Mouse (Mus musculus): ENCODE data around the gene Fgfr1op2. TPM values are rescaled to one million over a fixed set of nuclear protein-coding genes. Genes with fewer than 3 reads are reported as not detected.
A peak's percentile ranks its signal among the peaks of the same experiment; 100 is the strongest.
"Not testable (repeated sequence)": the region's sequence is repeated elsewhere in the genome, so short reads cannot be mapped to it uniquely, and the experiment has no call there.

Gene Fgfr1op2
- polyA plus RNA-seq, 1 experiment from 2014 or later, result 37.9 TPM

DNA sequence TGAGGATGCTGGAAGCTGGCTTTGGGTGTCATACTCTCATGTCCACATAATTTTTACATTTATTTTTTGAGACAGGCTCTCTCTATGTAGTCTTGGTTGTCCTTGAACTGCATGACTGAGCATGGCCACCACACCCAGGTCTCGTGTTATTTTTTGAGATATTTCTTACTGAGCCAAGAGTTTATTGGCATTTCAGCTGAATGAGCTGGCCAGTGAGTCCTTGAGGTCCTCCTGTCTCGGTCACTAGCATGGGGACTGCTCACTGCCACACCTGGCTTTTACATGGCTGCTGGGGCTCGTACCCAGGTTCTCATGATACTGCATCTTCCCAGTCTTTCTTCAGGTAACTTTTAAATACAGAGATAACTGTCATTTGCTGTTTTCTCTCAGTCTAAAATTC is 36.6 kb upstream of the Fgfr1op2 start:
- H3K4me1 ChIP-seq (ENCODE audit: control insufficient read depth, insufficient read depth, low read length), result no peaks in the 10 kb centered on the region
- H3K4me3 ChIP-seq (ENCODE audit: low read depth, low read length), result no peak overlapping the region
- no peaks in the 10 kb centered on the region for H3K27me3 ChIP-seq (ENCODE audit: control insufficient read depth, insufficient read depth, low read depth, low read length)
- H3K9ac ChIP-seq (ENCODE audit: low read depth, low read length), result no peak overlapping the region
- H3K9me3 ChIP-seq (replicated peaks; ENCODE audit: control insufficient read depth, low read length, poor library complexity, severe bottlenecking), result no peaks in the 10 kb centered on the region
- H3K4me2 ChIP-seq (ENCODE audit: low read length), result no peak overlapping the region
- H3K36me3 ChIP-seq (ENCODE audit: control insufficient read depth, insufficient read depth, low read length), result no peaks in the 10 kb centered on the region
- no peak overlapping the region for H3K27ac ChIP-seq (ENCODE audit: low read length)
- 79% methylated on average over 3 of the region's 3 CpGs for WGBS
- ATAC-seq, result no peak

DNA sequence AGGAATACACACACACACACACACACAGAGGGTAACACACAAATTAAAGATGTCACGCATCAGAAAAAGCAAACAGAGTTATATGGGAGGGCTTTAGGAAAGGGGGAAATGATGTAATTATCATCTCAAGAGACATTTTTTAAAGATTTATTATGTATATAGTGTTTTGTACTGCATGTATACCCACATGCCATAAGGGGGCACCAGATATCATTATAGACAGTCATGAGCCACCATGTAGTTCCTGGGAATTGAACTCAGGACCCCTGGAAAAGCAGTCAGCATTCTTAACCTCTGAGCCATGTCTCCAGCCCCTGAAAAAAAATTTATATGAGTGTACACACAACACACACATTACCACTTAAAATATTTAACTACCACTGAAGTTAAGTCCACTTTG is 32.4 kb upstream of the Fgfr1op2 start:
- Histone ChIP-seq H3K9ac (ENCODE audit: low read depth, low read length) (no peak overlapping the region), H3K27me3 (ENCODE audit: control insufficient read depth, insufficient read depth, low read depth, low read length) (no peaks in the 10 kb centered on the region), H3K4me2 (ENCODE audit: low read length) (no peak overlapping the region), H3K4me1 (ENCODE audit: control insufficient read depth, insufficient read depth, low read length) (no peaks in the 10 kb centered on the region), H3K36me3 (ENCODE audit: control insufficient read depth, insufficient read depth, low read length) (peaks cover 13% of the 10 kb centered on the region), H3K27ac (ENCODE audit: low read length) (no peak overlapping the region), H3K4me3 (ENCODE audit: low read depth, low read length) (no peak overlapping the region), H3K9me3 (replicated peaks; ENCODE audit: control insufficient read depth, low read length, poor library complexity, severe bottlenecking) (no peaks in the 10 kb centered on the region)
- no peak for ATAC-seq
- WGBS, result 100% methylated on average over 1 of the region's 1 CpGs

DNA sequence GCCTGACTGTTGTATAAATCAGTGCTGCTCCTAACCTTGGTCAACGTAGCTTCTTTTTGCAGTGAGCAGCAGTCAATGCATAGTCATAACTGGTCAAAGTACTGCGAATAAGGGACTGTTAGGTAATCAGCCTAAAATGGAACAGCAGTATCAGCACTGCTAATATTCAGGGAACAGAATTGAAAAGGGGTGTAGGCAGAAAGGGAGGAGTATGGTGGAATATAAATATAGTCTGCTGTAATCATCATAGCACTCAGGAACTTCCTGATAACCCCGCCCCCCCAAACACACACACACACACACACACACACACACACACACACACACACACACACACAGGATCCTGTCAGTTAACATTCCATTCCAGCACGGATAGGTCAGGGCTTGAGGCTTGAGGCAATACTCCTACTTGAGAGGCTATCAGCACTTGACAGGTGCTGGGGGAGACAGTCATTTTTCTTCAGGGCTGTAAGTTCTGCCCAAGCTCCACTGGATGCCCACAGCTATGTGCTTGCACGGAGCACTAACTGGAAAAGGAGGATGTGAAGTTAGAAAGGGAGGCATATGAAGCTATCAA is 31.6 kb upstream of the Fgfr1op2 start:
- H3K9ac ChIP-seq (ENCODE audit: low read depth, low read length), result no peak overlapping the region
- H3K4me2 ChIP-seq (ENCODE audit: low read length), result no peak overlapping the region
- H3K27ac ChIP-seq (ENCODE audit: low read length), result no peak overlapping the region
- H3K36me3 ChIP-seq (ENCODE audit: control insufficient read depth, insufficient read depth, low read length), result peaks cover 18% of the 10 kb centered on the region
- no peak for ATAC-seq
- no peaks in the 10 kb centered on the region for H3K4me1 ChIP-seq (ENCODE audit: control insufficient read depth, insufficient read depth, low read length)
- H3K27me3 ChIP-seq (ENCODE audit: control insufficient read depth, insufficient read depth, low read depth, low read length), result no peaks in the 10 kb centered on the region
- 89% methylated on average over 4 of the region's 5 CpGs for WGBS
- no peak overlapping the region for H3K4me3 ChIP-seq (ENCODE audit: low read depth, low read length)
- H3K9me3 ChIP-seq (replicated peaks; ENCODE audit: control insufficient read depth, low read length, poor library complexity, severe bottlenecking), result no peaks in the 10 kb centered on the region

- 90% methylated on average over 2 of the region's 2 CpGs for WGBS
- Histone ChIP-seq H3K9ac (ENCODE audit: low read depth, low read length) (no peak overlapping the region), H3K27ac (ENCODE audit: low read length) (no peak overlapping the region), H3K9me3 (replicated peaks; ENCODE audit: control insufficient read depth, low read length, poor library complexity, severe bottlenecking) (no peaks in the 10 kb centered on the region), H3K4me1 (ENCODE audit: control insufficient read depth, insufficient read depth, low read length) (no peaks in the 10 kb centered on the region), H3K4me3 (ENCODE audit: low read depth, low read length) (no peak overlapping the region), H3K36me3 (ENCODE audit: control insufficient read depth, insufficient read depth, low read length) (peaks cover 49% of the 10 kb centered on the region), H3K27me3 (ENCODE audit: control insufficient read depth, insufficient read depth, low read depth, low read length) (no peaks in the 10 kb centered on the region), H3K4me2 (ENCODE audit: low read length) (no peak overlapping the region)
- no peak for ATAC-seq
Observed at GRCm38 (mm10) chr6:146550421-146550820, 26.6 kb upstream of the Fgfr1op2 start.

DNA sequence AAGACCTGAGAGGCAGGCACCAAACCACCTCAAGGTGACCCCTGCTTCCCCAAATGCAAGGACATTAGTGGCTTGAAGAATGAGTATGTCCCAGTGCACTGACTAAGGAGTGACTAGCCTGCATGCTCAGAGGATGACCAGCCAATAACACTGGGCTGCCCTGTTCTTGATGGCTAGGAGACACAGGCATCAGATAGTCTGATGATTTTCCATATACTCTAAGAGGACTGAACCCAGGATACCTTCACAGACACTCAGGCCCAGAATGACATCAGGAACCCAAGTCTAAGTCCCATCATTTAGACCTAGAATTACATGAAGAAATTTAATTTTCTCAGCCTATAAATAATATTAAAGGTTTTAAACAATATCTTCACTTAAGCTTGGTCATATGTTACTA is 25.7 kb upstream of the Fgfr1op2 start:
- H3K27ac ChIP-seq (ENCODE audit: low read length), result no peak overlapping the region
- H3K4me1 ChIP-seq (ENCODE audit: control insufficient read depth, insufficient read depth, low read length), result no peaks in the 10 kb centered on the region
- no peak overlapping the region for H3K9ac ChIP-seq (ENCODE audit: low read depth, low read length)
- H3K9me3 ChIP-seq (replicated peaks; ENCODE audit: control insufficient read depth, low read length, poor library complexity, severe bottlenecking), result no peaks in the 10 kb centered on the region
- H3K4me2 ChIP-seq (ENCODE audit: low read length), result no peak overlapping the region
- H3K27me3 ChIP-seq (ENCODE audit: control insufficient read depth, insufficient read depth, low read depth, low read length), result no peaks in the 10 kb centered on the region
- no peak for ATAC-seq
- peaks cover 57% of the 10 kb centered on the region for H3K36me3 ChIP-seq (ENCODE audit: control insufficient read depth, insufficient read depth, low read length)
- H3K4me3 ChIP-seq (ENCODE audit: low read depth, low read length), result no peak overlapping the region

- not testable (repeated sequence) for H3K27ac ChIP-seq (ENCODE audit: low read length); H3K27me3 ChIP-seq (ENCODE audit: control insufficient read depth, insufficient read depth, low read depth, low read length); H3K4me3 ChIP-seq (ENCODE audit: low read depth, low read length); H3K4me1 ChIP-seq (ENCODE audit: control insufficient read depth, insufficient read depth, low read length); H3K9ac ChIP-seq (ENCODE audit: low read depth, low read length); H3K4me2 ChIP-seq (ENCODE audit: low read length); ATAC-seq; H3K9me3 ChIP-seq (replicated peaks; ENCODE audit: control insufficient read depth, low read length, poor library complexity, severe bottlenecking)
- 96% methylated on average over 1 of the region's 1 CpGs for WGBS
- peaks cover 24% of the 10 kb centered on the region for H3K36me3 ChIP-seq (ENCODE audit: control insufficient read depth, insufficient read depth, low read length)
Observed at GRCm38 (mm10) chr6:146562461-146562860, 14.5 kb upstream of the Fgfr1op2 start.

DNA sequence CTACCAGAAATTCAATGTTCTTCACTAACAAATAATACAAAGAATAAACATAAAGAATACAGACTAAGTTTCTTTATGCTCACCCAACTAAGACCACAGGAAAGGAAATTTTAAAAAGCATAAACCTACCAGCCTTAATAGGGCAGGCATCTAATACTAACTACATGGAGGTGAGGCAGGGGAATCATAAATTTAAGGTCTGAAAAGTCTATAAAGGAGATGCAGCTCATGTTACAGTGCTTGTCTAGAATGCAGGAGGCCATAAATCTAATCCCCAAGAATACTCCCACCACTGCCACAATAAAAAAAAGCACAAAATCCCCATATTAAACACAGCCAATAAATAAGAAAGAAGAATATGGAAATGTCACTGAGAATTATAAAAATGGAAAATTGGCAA is 4.9 kb upstream of the Fgfr1op2 start:
- Histone ChIP-seq H3K9ac (ENCODE audit: low read depth, low read length) (no peak overlapping the region), H3K27ac (ENCODE audit: low read length) (no peak overlapping the region), H3K4me2 (ENCODE audit: low read length) (no peak overlapping the region), H3K36me3 (ENCODE audit: control insufficient read depth, insufficient read depth, low read length) (no peaks in the 10 kb centered on the region), H3K4me3 (ENCODE audit: low read depth, low read length) (no peak overlapping the region), H3K4me1 (ENCODE audit: control insufficient read depth, insufficient read depth, low read length) (peaks cover 26% of the 10 kb centered on the region), H3K9me3 (replicated peaks; ENCODE audit: control insufficient read depth, low read length, poor library complexity, severe bottlenecking) (no peaks in the 10 kb centered on the region), H3K27me3 (ENCODE audit: control insufficient read depth, insufficient read depth, low read depth, low read length) (no peaks in the 10 kb centered on the region)
- ATAC-seq, result no peak

- H3K4me2 ChIP-seq (ENCODE audit: low read length), result peak within 1 kb of the TSS; percentile 91
- peak within 1 kb of the TSS; percentile 84 for H3K4me3 ChIP-seq (ENCODE audit: low read depth, low read length)
- peaks cover 38% of the 10 kb centered on the region for H3K4me1 ChIP-seq (ENCODE audit: control insufficient read depth, insufficient read depth, low read length)
- ATAC-seq, result peak; percentile 96
- H3K9ac ChIP-seq (ENCODE audit: low read depth, low read length), result peak within 1 kb of the TSS; percentile 92
- H3K27ac ChIP-seq (ENCODE audit: low read length), result peak within 1 kb of the TSS; percentile 97
- WGBS, result under 1% methylated on average over 76 of the region's 77 CpGs
- H3K27me3 ChIP-seq (ENCODE audit: control insufficient read depth, insufficient read depth, low read depth, low read length), result no peaks in the 10 kb centered on the region
- H3K36me3 ChIP-seq (ENCODE audit: control insufficient read depth, insufficient read depth, low read length), result no peaks in the 10 kb centered on the region
- no peaks in the 10 kb centered on the region for H3K9me3 ChIP-seq (replicated peaks; ENCODE audit: control insufficient read depth, low read length, poor library complexity, severe bottlenecking)
Observed at GRCm38 (mm10) chr6:146577310-146578109, 507 bp downstream of the Fgfr1op2 start, which contains the start of gene Ints13. Gene Ints13, minus strand, starts transcription at chr6:146577835.

GRCm38 (mm10) chr6:146578111-146578531 is 1.1 kb downstream of the Fgfr1op2 start:
- Histone ChIP-seq H3K4me2 (ENCODE audit: low read length) (peak overlapping the region; percentile 91), H3K27me3 (ENCODE audit: control insufficient read depth, insufficient read depth, low read depth, low read length) (no peaks in the 10 kb centered on the region), H3K4me1 (ENCODE audit: control insufficient read depth, insufficient read depth, low read length) (peaks cover 38% of the 10 kb centered on the region), H3K4me3 (ENCODE audit: low read depth, low read length) (peak overlapping the region; percentile 84), H3K27ac (ENCODE audit: low read length) (peak overlapping the region; percentile 97), H3K36me3 (ENCODE audit: control insufficient read depth, insufficient read depth, low read length) (no peaks in the 10 kb centered on the region), H3K9me3 (replicated peaks; ENCODE audit: control insufficient read depth, low read length, poor library complexity, severe bottlenecking) (no peaks in the 10 kb centered on the region), H3K9ac (ENCODE audit: low read depth, low read length) (peak overlapping the region; percentile 92)
- no peak for ATAC-seq
- WGBS, result 2% methylated on average over 22 of the region's 22 CpGs

Data from midbrain, embryonic 16.5 days (tissue).